Mouse (Mus musculus): ENCODE measurements at regions not wholly inside any gene's neighbourhood (a gene's known extent, or its start where the extent isn't known, plus 50 kb on each side); places are given as distances from the start of the nearest gene placed in this dataset.
"Not testable (repeated sequence)": the region's sequence is repeated elsewhere in the genome, so short reads cannot be mapped to it uniquely, and the experiment has no call there.

GRCm38 (mm10) chr2:42794776-42795175 is 141.4 kb upstream of the Lrp1b start:
- no peak overlapping the region for H3K4me3 ChIP-seq (ENCODE audit: insufficient read depth in 1 of 2, low read depth in 1 of 2, low read length in 2 of 2, poor library complexity in 1 of 2, severe bottlenecking in 1 of 2)
- in situ Hi-C loops (cut with MboI; ENCODE audit: low sequenced_read_pairs in 2 of 2, unreplicated experiment in 2 of 2): no loop called here
- no peak for DNase-seq (ENCODE audit: low read depth, low spot score)
- H3K4me1 ChIP-seq (ENCODE audit: control insufficient read depth in 2 of 2, insufficient read depth in 2 of 2, low read length in 2 of 2, poor library complexity in 1 of 2): no peaks in the 10 kb centered on the region
- no peaks in the 10 kb centered on the region for H3K9me3 ChIP-seq (ENCODE audit: control insufficient read depth, insufficient read depth, low read depth, low read length)
- no peak overlapping the region for H3K27ac ChIP-seq (ENCODE audit: insufficient read depth, low read depth, low read length, poor library complexity, severe bottlenecking)
- H3K9ac ChIP-seq (ENCODE audit: insufficient read depth, low read depth, low read length, poor library complexity, severe bottlenecking): no peak overlapping the region
- TF ChIP-seq HCFC1 (IDR thresholded peaks at IDR 0.05; ENCODE audit: borderline replicate concordance, insufficient read depth, low read length) (no peak), MAFK (IDR thresholded peaks at IDR 0.05; ENCODE audit: insufficient read depth, low read depth, low read length) (no peak), CHD2 (IDR thresholded peaks at IDR 0.05; ENCODE audit: low read depth, low read length) (no peak), ZC3H11A (IDR thresholded peaks at IDR 0.05; ENCODE audit: borderline replicate concordance, low read depth, low read length) (no peak), ZNF384 (IDR thresholded peaks at IDR 0.05; ENCODE audit: low read depth, low read length) (no peak)
- no peaks in the 10 kb centered on the region for H3K36me3 ChIP-seq (ENCODE audit: control insufficient read depth, insufficient read depth, low read length, poor library complexity, severe bottlenecking)

GRCm38 (mm10) chr2:42784065-42784464 is 130.6 kb upstream of the Lrp1b start:
- Histone ChIP-seq H3K36me3 (ENCODE audit: control insufficient read depth, insufficient read depth, low read length, poor library complexity, severe bottlenecking) (no peaks in the 10 kb centered on the region), H3K4me3 (ENCODE audit: insufficient read depth in 1 of 2, low read depth in 1 of 2, low read length in 2 of 2, poor library complexity in 1 of 2, severe bottlenecking in 1 of 2) (no peak overlapping the region), H3K4me1 (ENCODE audit: control insufficient read depth in 2 of 2, insufficient read depth in 2 of 2, low read length in 2 of 2, poor library complexity in 1 of 2) (no peaks in the 10 kb centered on the region), H3K9me3 (ENCODE audit: control insufficient read depth, insufficient read depth, low read depth, low read length) (no peaks in the 10 kb centered on the region), H3K27ac (ENCODE audit: insufficient read depth, low read depth, low read length, poor library complexity, severe bottlenecking) (no peak overlapping the region), H3K9ac (ENCODE audit: insufficient read depth, low read depth, low read length, poor library complexity, severe bottlenecking) (no peak overlapping the region)
- in situ Hi-C loops (cut with MboI; ENCODE audit: low sequenced_read_pairs in 2 of 2, unreplicated experiment in 2 of 2): no loop called here
- no peak for DNase-seq (ENCODE audit: low read depth, low spot score)
- no peak for TF ChIP-seq MAFK (IDR thresholded peaks at IDR 0.05; ENCODE audit: insufficient read depth, low read depth, low read length)
- no peak for TF ChIP-seq HCFC1 (IDR thresholded peaks at IDR 0.05; ENCODE audit: borderline replicate concordance, insufficient read depth, low read length)
- no peak for TF ChIP-seq ZC3H11A (IDR thresholded peaks at IDR 0.05; ENCODE audit: borderline replicate concordance, low read depth, low read length)
- no peak for TF ChIP-seq CHD2 (IDR thresholded peaks at IDR 0.05; ENCODE audit: low read depth, low read length)
- TF ChIP-seq ZNF384 (IDR thresholded peaks at IDR 0.05; ENCODE audit: low read depth, low read length): no peak

DNA sequence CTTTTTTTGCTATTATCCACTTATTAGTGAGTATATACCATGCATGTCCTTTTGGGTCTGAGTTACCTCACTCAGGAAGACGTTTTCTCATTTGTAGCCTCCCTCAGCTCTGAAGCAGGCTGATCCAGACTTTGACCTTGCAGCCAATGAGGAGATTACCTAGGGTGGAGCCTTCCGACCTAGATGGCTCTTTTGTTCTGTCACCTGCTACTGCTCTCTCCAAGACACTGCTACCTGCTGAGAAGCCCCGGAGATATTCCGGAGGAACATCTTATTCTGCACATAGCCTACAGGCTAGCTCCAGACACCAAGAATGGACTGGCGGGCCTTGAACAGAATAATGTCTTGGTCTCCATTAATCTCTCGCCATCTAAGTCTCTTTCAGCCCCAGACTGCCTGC is 87.1 kb upstream of the Lrp1b start:
- H3K9me3 ChIP-seq (ENCODE audit: control insufficient read depth, insufficient read depth, low read depth, low read length); H3K9ac ChIP-seq (ENCODE audit: insufficient read depth, low read depth, low read length, poor library complexity, severe bottlenecking); H3K4me3 ChIP-seq (ENCODE audit: insufficient read depth in 1 of 2, low read depth in 1 of 2, low read length in 2 of 2, poor library complexity in 1 of 2, severe bottlenecking in 1 of 2); in situ Hi-C loops (cut with MboI; ENCODE audit: low sequenced_read_pairs in 2 of 2, unreplicated experiment in 2 of 2); H3K36me3 ChIP-seq (ENCODE audit: control insufficient read depth, insufficient read depth, low read length, poor library complexity, severe bottlenecking); H3K4me1 ChIP-seq (ENCODE audit: control insufficient read depth in 2 of 2, insufficient read depth in 2 of 2, low read length in 2 of 2, poor library complexity in 1 of 2): not testable (repeated sequence)
- peak; percentile 30 for DNase-seq (ENCODE audit: low read depth, low spot score)
- H3K27ac ChIP-seq (ENCODE audit: insufficient read depth, low read depth, low read length, poor library complexity, severe bottlenecking): peak overlapping the region; percentile 12; the same call in 1 of the 2 replicates

All from ES-E14 (cell line).